Mouse (Mus musculus) heart, embryonic 15.5 days (tissue): ENCODE data around the gene Rbfox1. TPM values are rescaled to one million over a fixed set of nuclear protein-coding genes. Genes with fewer than 3 reads are reported as not detected.

Experiments used
- ATAC-seq: fragments of 200-750 bp; cut with Nextera tagmentation; replicated peaks from 2 replicates; pipeline ENCODE4 v1.8.0; 2017; ENCODE audit warnings: low read depth, moderate TSS enrichment; ENCODE audit not compliant: insufficient number of reproducible peaks, insufficient read depth, low FRiP score
- H3K27ac ChIP-seq: fragments of 300-500 bp; sonication (generic); 2 replicates; pipeline ENCODE4 v1.5.1; 2015; ENCODE audit warnings: mild to moderate bottlenecking, inconsistent platforms
- H3K27me3 ChIP-seq: fragments of 300-500 bp; sonication (generic); 2 replicates; pipeline ENCODE4 v1.6.1; 2015; ENCODE audit warnings: inconsistent platforms
- H3K36me3 ChIP-seq: fragments of 300-500 bp; sonication (generic); 2 replicates; pipeline ENCODE4 v1.6.1; 2015; ENCODE audit warnings: mild to moderate bottlenecking, inconsistent platforms
- H3K4me1 ChIP-seq: fragments of 300-500 bp; sonication (generic); replicated peaks from 2 replicates; pipeline ENCODE4 v1.6.1; 2015; ENCODE audit warnings: inconsistent platforms
- H3K4me2 ChIP-seq: fragments of 300-500 bp; sonication (generic); 2 replicates; pipeline ENCODE4 v1.6.1; 2015; ENCODE audit warnings: inconsistent platforms, mild to moderate bottlenecking, moderate library complexity
- H3K4me3 ChIP-seq: fragments of 300-500 bp; sonication (generic); 2 replicates; pipeline ENCODE4 v1.5.1; 2015; ENCODE audit warnings: mild to moderate bottlenecking, inconsistent platforms
- H3K9ac ChIP-seq: fragments of 300-500 bp; sonication (generic); 2 replicates; pipeline ENCODE4 v1.6.1; 2015; ENCODE audit warnings: mild to moderate bottlenecking, inconsistent platforms
- H3K9me3 ChIP-seq: fragments of 300-500 bp; sonication (generic); replicated peaks from 2 replicates; pipeline ENCODE4 v1.6.1; 2016; ENCODE audit warnings: inconsistent platforms
- WGBS: fragments of 180-500 bp; shearing (Covaris S2); methylation state at CpG from one replicate; pipeline ENCODE4 v1.1.7; 2015; ENCODE audit warnings: mixed read lengths; 5-methylcytosine and 5-hydroxymethylcytosine counted together
- polyA plus RNA-seq: library from polyadenylated mRNA; unstranded; fragments of >200 nt; fragmentation: Nextera tagmentation; extraction: Ambion mirVana; gene quantifications from 2 replicates; pipeline ENCODE4 v1.2.1, GENCODE M21; 2015

Rbfox1 gene
- polyA plus RNA-seq, 1 experiment from 2014 or later, result 4.9 TPM

DNA sequence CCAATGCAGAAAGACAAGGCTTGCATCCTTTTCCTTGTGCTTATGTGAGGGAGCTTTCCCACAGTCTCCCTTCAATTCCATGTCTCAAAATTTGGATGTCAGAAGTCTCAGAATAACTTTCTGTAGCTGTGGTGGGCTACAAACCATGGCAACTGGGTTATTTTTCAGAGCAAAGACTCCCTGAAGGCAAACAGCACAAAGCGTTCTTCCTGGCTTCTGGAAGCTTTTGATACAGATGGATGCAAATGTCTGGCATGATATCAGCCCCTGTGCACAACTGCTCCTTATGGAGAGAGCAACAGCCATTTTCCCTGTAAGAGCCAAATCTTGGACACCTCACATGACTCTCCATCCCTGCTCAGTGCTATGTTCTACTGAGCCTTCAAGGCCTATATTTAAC, 1475.6 kb downstream of the Rbfox1 start:
- 83% methylated on average over 1 of the region's 1 CpGs for WGBS
- Histone ChIP-seq H3K4me1 (no peaks in the 10 kb centered on the region), H3K9ac (no peak overlapping the region), H3K4me2 (no peak overlapping the region), H3K27ac (no peak overlapping the region), H3K36me3 (no peaks in the 10 kb centered on the region), H3K9me3 (no peaks in the 10 kb centered on the region), H3K4me3 (no peak overlapping the region), H3K27me3 (no peaks in the 10 kb centered on the region)
- ATAC-seq, result no peak

DNA sequence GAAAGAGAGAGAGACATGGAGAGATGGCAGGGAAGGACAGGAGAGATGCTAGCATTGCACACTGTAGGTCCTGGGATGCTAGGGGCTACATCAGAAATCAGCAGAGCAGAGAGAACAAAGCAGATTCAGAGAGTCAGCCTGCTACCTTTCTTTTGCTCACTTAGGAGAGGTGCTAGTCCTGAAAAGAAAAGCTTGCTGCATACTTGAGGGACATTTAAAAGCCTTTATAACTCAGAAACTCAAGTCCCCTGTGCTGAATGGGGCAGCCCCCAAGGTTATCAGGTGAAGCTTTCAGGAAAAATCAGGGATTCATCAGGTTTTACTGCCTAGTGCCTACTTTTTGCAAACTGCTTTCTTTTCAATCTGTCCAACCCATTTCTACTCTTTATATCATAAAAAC, 1480.7 kb downstream of the Rbfox1 start:
- H3K9ac ChIP-seq, result no peak overlapping the region
- H3K4me3 ChIP-seq, result no peak overlapping the region
- H3K27me3 ChIP-seq, result no peaks in the 10 kb centered on the region
- no peaks in the 10 kb centered on the region for H3K36me3 ChIP-seq
- H3K4me2 ChIP-seq, result no peak overlapping the region
- no peaks in the 10 kb centered on the region for H3K9me3 ChIP-seq
- no peak overlapping the region for H3K27ac ChIP-seq
- no peak for ATAC-seq
- no peaks in the 10 kb centered on the region for H3K4me1 ChIP-seq

DNA sequence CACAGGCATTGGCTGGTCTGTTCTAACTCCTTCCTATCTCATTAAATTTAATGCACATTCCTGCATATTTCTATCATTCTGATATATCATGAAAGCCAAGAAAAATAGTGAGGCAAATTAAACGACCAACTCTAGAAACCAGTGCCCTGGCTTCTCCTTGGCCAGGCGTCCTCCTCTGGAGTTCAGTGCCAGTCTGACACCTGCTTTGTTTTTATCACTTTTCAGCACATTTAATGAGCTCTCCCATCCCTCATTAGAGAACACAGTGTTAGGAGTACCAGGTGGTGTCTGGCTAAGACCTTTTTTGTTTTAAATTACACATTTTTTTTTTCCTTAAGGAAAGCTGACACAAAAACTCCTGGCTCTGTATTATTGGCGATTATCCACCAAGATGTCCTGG, 1489.0 kb downstream of the Rbfox1 start:
- no peak for ATAC-seq
- 59% methylated on average over 3 of the region's 3 CpGs for WGBS
- no peaks in the 10 kb centered on the region for H3K36me3 ChIP-seq

DNA sequence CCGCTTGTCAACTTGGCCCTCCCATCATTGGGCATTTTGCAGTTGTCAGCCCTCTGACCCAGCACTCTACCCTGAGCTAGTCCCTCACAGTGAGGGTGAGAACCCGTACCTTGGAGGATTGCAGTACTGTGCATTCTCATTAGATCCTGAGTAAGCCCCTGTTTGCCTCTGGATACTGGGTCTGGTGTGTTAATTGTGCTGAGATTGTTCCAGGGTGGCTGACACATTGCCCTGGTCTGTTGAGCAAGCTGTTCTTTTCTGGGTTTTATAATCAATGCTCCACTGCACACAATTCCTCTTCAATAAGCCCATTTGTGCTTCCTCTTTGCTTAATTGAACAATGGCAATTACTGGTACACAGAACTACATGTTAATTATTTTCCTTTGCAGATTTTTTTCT, 1489.5 kb downstream of the Rbfox1 start:
- H3K36me3 ChIP-seq, result no peaks in the 10 kb centered on the region
- no peak overlapping the region for H3K4me3 ChIP-seq
- no peak overlapping the region for H3K27ac ChIP-seq
- H3K27me3 ChIP-seq, result no peaks in the 10 kb centered on the region
- no peak overlapping the region for H3K9ac ChIP-seq
- H3K4me2 ChIP-seq, result no peak overlapping the region
- peaks cover 6% of the 10 kb centered on the region; the same call in 1 of the 2 replicates for H3K4me1 ChIP-seq
- WGBS, result 55% methylated on average over 2 of the region's 2 CpGs
- H3K9me3 ChIP-seq, result no peaks in the 10 kb centered on the region
- no peak for ATAC-seq

More for the DNA sequence above, 1489.0 kb downstream of the Rbfox1 start:
- no peaks in the 10 kb centered on the region for H3K9me3 ChIP-seq
- no peaks in the 10 kb centered on the region for H3K27me3 ChIP-seq
- H3K27ac ChIP-seq, result no peak overlapping the region
- no peak overlapping the region for H3K9ac ChIP-seq
- H3K4me3 ChIP-seq, result no peak overlapping the region
- peaks cover 6% of the 10 kb centered on the region; the same call in 1 of the 2 replicates for H3K4me1 ChIP-seq
- H3K4me2 ChIP-seq, result no peak overlapping the region

DNA sequence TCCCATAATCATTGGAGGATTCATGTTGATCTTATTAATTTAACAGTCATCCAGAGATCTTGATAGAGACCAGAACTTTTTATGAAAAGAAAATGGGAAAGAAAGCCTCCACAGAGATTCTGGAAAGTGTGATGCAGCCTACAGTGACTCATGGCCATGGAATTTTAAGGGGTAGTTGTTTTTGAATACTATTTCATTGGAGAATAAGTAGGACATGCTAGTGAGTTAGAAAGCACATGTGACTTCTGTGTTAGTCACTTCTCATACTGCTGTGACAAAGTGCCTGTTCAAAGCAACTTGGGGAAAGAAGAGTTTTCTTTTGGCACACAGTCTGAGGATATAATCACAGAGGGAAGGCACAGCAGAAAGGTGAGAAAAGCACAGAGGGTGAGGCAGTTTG, 1510.9 kb downstream of the Rbfox1 start:
- Histone ChIP-seq H3K4me3 (no peak overlapping the region), H3K36me3 (no peaks in the 10 kb centered on the region), H3K9me3 (no peaks in the 10 kb centered on the region), H3K27me3 (no peaks in the 10 kb centered on the region), H3K9ac (no peak overlapping the region), H3K4me1 (no peaks in the 10 kb centered on the region), H3K27ac (no peak overlapping the region), H3K4me2 (no peak overlapping the region)
- no peak for ATAC-seq

DNA sequence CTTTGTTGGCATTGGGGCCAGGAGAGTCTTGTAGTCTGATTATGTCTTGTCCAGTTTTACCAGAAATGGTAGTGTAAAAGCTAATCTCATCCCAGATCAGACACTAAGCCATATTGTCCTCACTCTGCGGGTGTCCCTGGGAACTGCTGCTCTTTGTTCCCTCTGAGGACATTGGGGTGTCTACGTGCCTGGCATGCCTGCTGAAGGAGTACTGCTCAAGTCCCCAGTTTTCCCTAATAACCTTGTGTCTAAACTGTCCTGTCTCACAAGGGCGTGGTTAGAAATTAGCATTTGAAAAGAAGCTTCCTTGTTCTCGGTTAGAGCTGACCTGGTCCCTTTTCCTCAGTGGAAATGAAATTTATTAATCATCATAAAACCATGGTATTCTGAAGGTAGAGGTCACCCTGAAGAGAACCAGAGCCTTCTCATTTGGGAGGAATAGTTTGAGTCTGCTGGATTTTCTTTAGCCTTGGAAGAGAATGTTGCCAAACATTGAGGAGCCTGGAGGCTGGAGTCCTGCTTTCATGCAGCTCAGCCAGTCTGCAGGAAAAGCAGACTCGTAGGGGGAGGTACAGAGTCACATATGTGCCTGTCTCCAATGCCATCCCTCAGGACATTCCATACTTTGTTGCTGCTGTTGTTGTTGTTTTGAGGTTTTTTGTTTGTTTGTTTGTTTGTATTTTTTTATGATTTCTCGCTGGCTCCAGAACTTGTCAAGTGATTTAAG, 1519.8 kb downstream of the Rbfox1 start:
- Histone ChIP-seq H3K4me1 (no peaks in the 10 kb centered on the region), H3K27ac (no peak overlapping the region), H3K9me3 (no peaks in the 10 kb centered on the region), H3K4me3 (no peak overlapping the region), H3K4me2 (no peak overlapping the region), H3K36me3 (no peaks in the 10 kb centered on the region), H3K9ac (no peak overlapping the region), H3K27me3 (no peaks in the 10 kb centered on the region)
- no peak for ATAC-seq
- WGBS, result 51% methylated on average over 6 of the region's 6 CpGs

DNA sequence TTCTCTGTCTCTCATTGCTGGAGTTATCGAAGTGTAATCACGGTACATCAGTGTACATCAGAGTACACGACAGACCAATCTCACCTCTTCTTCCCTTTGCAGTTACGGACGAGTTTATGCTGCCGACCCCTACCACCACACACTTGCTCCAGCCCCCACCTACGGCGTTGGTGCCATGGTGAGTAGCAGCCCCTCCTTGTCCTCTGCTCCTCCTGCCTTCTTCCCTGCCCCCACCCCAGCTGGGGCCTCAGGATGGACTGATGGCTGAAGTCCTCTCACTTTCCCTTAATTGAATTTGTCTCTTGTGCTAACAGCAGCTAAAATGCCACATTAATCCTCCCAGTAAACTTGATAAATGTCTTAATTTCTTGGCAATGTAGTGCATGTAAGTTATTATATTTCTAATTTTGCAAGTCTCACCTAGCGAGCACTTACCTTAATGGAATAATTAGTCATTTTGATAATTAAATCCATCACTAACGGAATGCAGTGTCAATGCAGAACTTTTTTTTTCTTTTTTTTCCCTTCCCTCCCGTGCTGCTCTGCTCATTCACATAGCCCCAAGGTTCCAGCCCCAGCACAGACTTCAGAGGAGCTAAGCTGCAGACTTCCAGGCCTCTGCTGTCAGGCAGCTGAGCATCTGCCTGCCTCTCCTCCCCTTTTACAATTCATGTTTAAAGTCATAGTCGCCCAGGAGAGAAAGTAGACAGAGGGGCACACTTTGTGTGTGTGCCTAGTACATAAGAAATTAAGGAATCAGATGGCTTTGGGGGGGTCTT, 1522.9 kb downstream of the Rbfox1 start:
- ATAC-seq, result no peak
- Histone ChIP-seq H3K27me3 (no peaks in the 10 kb centered on the region), H3K9me3 (no peaks in the 10 kb centered on the region), H3K9ac (no peak overlapping the region), H3K4me2 (no peak overlapping the region), H3K27ac (no peak overlapping the region), H3K4me1 (no peaks in the 10 kb centered on the region), H3K4me3 (no peak overlapping the region), H3K36me3 (no peaks in the 10 kb centered on the region)
- WGBS, result 49% methylated on average over 12 of the region's 12 CpGs

DNA sequence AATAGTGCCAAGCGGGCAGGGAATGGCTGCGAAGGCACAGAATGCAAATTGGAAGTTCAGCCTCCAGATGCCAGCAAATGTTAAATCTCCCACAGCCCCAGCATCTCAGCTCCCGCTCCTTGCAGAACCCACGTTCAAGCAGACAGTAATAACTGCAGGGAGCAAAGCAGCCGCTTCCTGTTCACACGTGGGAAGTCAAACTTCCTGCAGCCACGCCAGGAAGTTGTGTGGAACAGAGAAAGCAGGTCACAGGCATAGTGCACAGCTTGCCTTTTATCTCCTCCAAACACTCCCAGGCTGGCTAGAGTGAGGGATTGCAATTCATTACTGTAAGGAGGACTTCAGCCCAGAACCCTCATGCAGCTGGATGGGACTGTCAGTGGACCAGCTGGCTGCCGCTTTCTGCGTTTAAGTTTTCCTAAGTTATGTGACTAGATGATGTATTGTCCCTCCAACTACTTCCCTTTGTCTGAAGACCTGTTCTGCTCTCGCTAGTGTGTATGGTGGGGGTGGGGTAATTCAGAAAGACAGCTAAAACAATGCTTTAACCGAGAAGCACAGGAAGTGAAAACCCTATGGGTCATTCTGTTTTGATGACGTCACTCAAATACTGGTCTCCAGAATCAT, 1534.6 kb downstream of the Rbfox1 start:
- Histone ChIP-seq H3K36me3 (no peaks in the 10 kb centered on the region), H3K27ac (peak overlapping the region; percentile 75), H3K9ac (no peak overlapping the region), H3K27me3 (no peaks in the 10 kb centered on the region), H3K4me1 (0 out of 2 replicates have a peak, but pooled peaks cover 5% of the 10 kb centered on the region), H3K4me2 (peak overlapping the region; percentile 52), H3K4me3 (peak overlapping the region; percentile 20), H3K9me3 (no peaks in the 10 kb centered on the region)
- WGBS, result 21% methylated on average over 12 of the region's 12 CpGs
- ATAC-seq, result peak; percentile 70

DNA sequence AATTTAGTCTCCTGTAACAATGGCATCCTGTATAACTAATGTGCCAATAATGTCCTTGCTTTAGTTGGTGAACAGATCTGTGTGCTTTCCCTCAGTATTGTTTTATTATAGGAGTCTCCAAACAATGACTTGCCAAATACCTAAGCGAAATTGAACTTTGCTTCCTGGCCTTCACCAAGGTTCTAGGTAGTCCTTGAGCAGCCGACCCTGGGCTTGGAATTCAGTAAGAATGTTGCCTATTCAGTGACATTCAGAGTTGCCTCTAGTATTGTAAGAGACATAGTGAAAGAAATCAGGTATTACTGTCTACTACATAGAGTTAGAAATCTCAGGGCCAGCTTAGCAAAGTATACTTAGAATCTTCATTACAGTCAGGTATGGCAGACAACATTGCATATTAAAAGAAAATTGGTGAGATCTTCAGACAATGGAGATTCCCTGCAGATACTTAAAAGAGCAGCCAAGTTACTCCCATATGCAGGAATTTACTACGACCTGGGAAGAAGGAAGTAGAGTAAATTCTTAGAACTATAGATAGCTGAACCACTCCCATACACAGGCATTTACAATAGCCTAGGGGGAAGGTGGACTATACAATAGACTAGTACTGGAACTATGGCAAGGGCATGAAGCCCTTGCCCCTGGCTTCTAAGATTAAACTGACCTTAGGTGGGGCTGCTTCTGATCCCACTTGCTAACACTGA, 1540.4 kb downstream of the Rbfox1 start:
- H3K27me3 ChIP-seq, result no peaks in the 10 kb centered on the region
- no peak overlapping the region for H3K4me2 ChIP-seq
- H3K36me3 ChIP-seq, result no peaks in the 10 kb centered on the region
- WGBS, result 67% methylated on average over 3 of the region's 3 CpGs
- no peak overlapping the region for H3K4me3 ChIP-seq
- H3K9ac ChIP-seq, result no peak overlapping the region
- H3K9me3 ChIP-seq, result no peaks in the 10 kb centered on the region
- no peak for ATAC-seq
- H3K27ac ChIP-seq, result no peak overlapping the region
- H3K4me1 ChIP-seq, result no peaks in the 10 kb centered on the region

DNA sequence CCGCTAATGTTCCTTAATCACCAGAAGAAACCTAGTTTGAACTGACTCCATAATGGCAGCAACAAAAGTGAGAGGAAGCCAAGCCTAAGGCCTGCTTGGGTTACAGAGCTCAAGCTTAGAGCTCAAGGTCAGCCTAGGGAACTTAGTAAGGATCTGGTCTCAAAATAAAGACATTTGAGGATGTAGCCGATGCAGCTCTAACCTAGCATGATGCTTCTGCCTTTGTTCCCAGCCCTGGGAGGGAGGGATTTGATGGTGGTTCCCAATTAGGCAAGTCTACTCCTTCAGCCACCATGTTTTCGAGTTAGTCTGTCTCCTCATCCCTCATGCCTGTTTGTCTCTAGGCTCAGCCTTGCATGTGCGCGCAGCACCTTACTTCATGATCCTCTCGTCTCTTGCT, 1548.1 kb downstream of the Rbfox1 start:
- H3K27me3 ChIP-seq, result no peaks in the 10 kb centered on the region
- no peak overlapping the region for H3K4me3 ChIP-seq
- H3K4me1 ChIP-seq, result no peaks in the 10 kb centered on the region
- ATAC-seq, result no peak
- H3K27ac ChIP-seq, result no peak overlapping the region
- H3K4me2 ChIP-seq, result no peak overlapping the region
- H3K36me3 ChIP-seq, result no peaks in the 10 kb centered on the region
- 90% methylated on average over 6 of the region's 6 CpGs for WGBS
- H3K9me3 ChIP-seq, result no peaks in the 10 kb centered on the region
- H3K9ac ChIP-seq, result no peak overlapping the region

DNA sequence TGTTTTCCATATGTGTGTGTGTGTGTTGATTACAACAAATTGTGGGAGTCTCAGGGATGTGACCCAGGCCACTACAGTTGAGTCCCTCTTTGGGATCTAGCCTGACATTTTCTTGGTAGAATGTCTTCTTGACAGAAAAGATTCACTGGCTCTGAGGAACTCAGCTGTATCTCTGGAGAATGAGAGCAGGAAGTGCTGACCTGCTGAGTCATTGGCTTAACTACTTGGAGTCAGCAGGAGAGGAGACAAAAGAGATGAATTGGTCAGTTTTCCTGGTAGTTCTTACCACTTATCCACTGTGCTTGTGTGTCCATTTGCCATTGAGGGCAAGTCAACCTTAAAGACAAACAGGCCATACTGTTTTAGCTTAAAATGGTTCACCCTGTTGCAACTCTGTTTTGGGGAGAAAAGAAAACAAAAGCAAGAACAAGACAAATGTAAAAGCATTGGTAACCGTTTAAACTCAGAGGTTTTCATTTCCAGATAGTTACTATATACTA, 1561.7 kb downstream of the Rbfox1 start:
- no peak for ATAC-seq

More for the DNA sequence above, 1561.7 kb downstream of the Rbfox1 start:
- H3K4me3 ChIP-seq, result no peak overlapping the region
- no peak overlapping the region for H3K9ac ChIP-seq
- H3K4me2 ChIP-seq, result no peak overlapping the region
- H3K9me3 ChIP-seq, result no peaks in the 10 kb centered on the region
- H3K27ac ChIP-seq, result no peak overlapping the region
- H3K36me3 ChIP-seq, result no peaks in the 10 kb centered on the region
- WGBS, result 76% methylated on average over 1 of the region's 1 CpGs
- no peaks in the 10 kb centered on the region for H3K27me3 ChIP-seq
- H3K4me1 ChIP-seq, result no peaks in the 10 kb centered on the region; the same call in 1 of the 2 replicates
